Mouse (Mus musculus) limb, embryonic 13.5 days (tissue): ENCODE measurements around the gene Tcfl5. TPM values are rescaled to one million over a fixed set of nuclear protein-coding genes. Genes with fewer than 3 reads are reported as not detected.
A peak's percentile ranks its signal among the peaks of the same experiment; 100 is the strongest.

Experiments
- ATAC-seq: fragments of 200-750 bp; cut with Nextera tagmentation; 2 replicates; pipeline ENCODE4 v1.8.0; 2017; ENCODE audit warnings: low read depth, moderate number of reproducible peaks, moderate TSS enrichment; ENCODE audit not compliant: low FRiP score
- H3K27ac ChIP-seq: fragments of 300-500 bp; sonication (generic); 2 replicates; pipeline ENCODE4 v1.5.1; 2015; ENCODE audit warnings: inconsistent platforms, mild to moderate bottlenecking, moderate library complexity
- H3K27me3 ChIP-seq: fragments of 300-500 bp; sonication (generic); 2 replicates; pipeline ENCODE4 v1.6.1; 2015; ENCODE audit warnings: mild to moderate bottlenecking, inconsistent platforms
- H3K36me3 ChIP-seq: fragments of 300-500 bp; sonication (generic); 2 replicates; pipeline ENCODE4 v1.6.1; 2015; ENCODE audit warnings: inconsistent platforms, mild to moderate bottlenecking, moderate library complexity
- H3K4me1 ChIP-seq: fragments of 300-500 bp; sonication (generic); 2 replicates; pipeline ENCODE4 v1.6.1; 2015; ENCODE audit warnings: inconsistent platforms
- H3K4me2 ChIP-seq: fragments of 300-500 bp; sonication (generic); replicated peaks from 2 replicates; pipeline ENCODE4 v1.6.1; 2015; ENCODE audit warnings: inconsistent platforms, mild to moderate bottlenecking, moderate library complexity
- H3K4me3 ChIP-seq: fragments of 300-500 bp; sonication (generic); 2 replicates; pipeline ENCODE4 v1.5.1; 2015; ENCODE audit warnings: moderate library complexity, mild to moderate bottlenecking, inconsistent platforms
- H3K9ac ChIP-seq: fragments of 300-500 bp; sonication (generic); 2 replicates; pipeline ENCODE4 v1.6.1; 2015; ENCODE audit warnings: mild to moderate bottlenecking, inconsistent platforms
- H3K9me3 ChIP-seq: fragments of 300-500 bp; sonication (generic); 2 replicates; pipeline ENCODE4 v1.6.1; 2016; ENCODE audit warnings: inconsistent platforms
- WGBS: fragments of 180-500 bp; shearing (Covaris S2); methylation state at CpG from one replicate; pipeline ENCODE4 v1.1.7; 2015; 5-methylcytosine and 5-hydroxymethylcytosine counted together
- polyA plus RNA-seq: library from polyadenylated mRNA; unstranded; fragments of >200 nt; fragmentation: Nextera tagmentation; extraction: Ambion mirVana; gene quantifications from 2 replicates; pipeline ENCODE4 v1.2.1, GENCODE M21; 2015

Tcfl5 gene
- 0.55 and 0.59 TPM in 2 replicates for polyA plus RNA-seq

DNA sequence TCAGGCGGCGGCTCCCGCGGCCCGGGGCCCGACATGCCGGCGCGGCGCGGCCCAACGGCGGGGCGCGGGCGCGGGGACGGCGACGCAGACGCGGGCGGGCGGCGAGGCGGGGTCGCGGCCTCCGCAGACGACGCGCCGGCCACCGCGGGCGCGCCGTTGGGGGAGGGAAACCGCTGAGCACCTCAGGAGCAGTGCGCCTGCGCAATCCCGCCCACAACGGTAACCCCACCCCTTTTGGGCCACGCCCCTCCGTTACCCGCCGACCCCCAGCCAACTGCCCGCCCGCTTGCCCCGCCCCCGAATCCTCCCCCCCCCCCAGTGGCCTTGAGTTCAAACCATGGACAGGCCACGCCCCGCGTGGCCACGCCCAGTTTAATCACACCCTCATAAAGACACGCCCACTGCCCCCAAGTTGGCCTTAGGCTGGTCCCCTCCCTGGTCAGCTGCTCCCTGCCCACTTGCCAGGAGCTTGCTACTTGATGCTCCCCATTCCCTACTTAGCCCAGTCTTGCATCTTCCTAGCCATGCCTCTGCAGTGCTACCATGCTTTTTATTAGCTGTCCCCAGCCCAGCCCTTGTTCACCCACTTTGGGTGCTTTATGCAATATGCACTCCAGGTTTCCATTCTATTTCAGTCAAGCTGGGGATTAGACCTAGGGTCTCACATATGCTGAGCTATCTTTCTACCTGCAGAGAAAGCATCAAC is at the start of gene Tcfl5:
Gene Tcfl5 (minus strand): TSS at position 154 of the 706 bp plus-strand sequence.
- Histone ChIP-seq H3K27me3 (peaks cover 77% of the 10 kb centered on the region), H3K4me2 (peak within 1 kb of the TSS; percentile 61), H3K36me3 (no peaks in the 10 kb centered on the region), H3K27ac (no peak within 1 kb of the TSS), H3K9ac (peak within 1 kb of the TSS; percentile 31; the same call in 1 of the 2 replicates), H3K4me1 (0 out of 2 replicates have a peak, but pooled peaks cover 3% of the 10 kb centered on the region), H3K4me3 (peak within 1 kb of the TSS; percentile 47), H3K9me3 (peaks cover 20% of the 10 kb centered on the region)
- no peak for ATAC-seq
- WGBS: 5% methylated on average over 45 of the region's 56 CpGs

- peaks cover 61% of the 10 kb centered on the region for H3K36me3 ChIP-seq
- no peaks in the 10 kb centered on the region for H3K27me3 ChIP-seq
- H3K4me1 ChIP-seq: 0 out of 2 replicates have a peak, but pooled peaks cover 4% of the 10 kb centered on the region
- no peak for ATAC-seq
- 91% methylated on average over 5 of the region's 5 CpGs for WGBS
- no peak overlapping the region for H3K9ac ChIP-seq
- H3K27ac ChIP-seq: no peak overlapping the region
- H3K9me3 ChIP-seq: no peaks in the 10 kb centered on the region
- H3K4me2 ChIP-seq: no peak overlapping the region
- no peak overlapping the region for H3K4me3 ChIP-seq
These were observed 47.3 kb upstream of the Tcfl5 start for GRCm38 (mm10) chr2:180689841-180690240.

DNA sequence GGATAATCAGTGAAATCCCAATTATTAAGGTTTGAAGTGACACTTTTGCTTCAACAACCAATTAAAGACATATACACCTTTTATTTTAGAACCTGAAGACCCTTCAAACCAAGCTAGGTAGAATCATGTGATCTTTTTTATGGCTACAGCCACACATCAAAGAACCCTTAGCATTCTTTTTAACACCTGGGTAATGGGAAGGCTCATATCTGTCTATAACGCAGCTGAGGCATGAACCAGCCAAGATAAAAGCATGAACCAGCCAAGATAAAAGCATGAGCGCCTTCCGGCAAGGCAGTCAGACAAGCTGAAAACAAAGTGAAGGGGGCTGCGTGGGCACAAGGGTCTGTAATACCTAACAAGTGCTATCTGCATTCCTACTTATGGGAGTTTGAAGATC is 41.5 kb upstream of the Tcfl5 start:
- Histone ChIP-seq H3K4me2 (no peak overlapping the region), H3K4me1 (no peaks in the 10 kb centered on the region), H3K9me3 (no peaks in the 10 kb centered on the region), H3K27ac (no peak overlapping the region), H3K27me3 (no peaks in the 10 kb centered on the region), H3K4me3 (no peak overlapping the region), H3K9ac (no peak overlapping the region), H3K36me3 (peaks cover 95% of the 10 kb centered on the region)
- no peak for ATAC-seq
- WGBS: 90% methylated on average over 4 of the region's 4 CpGs

GRCm38 (mm10) chr2:180683524-180683923 is 41.0 kb upstream of the Tcfl5 start:
- H3K4me3 ChIP-seq: no peak overlapping the region
- no peaks in the 10 kb centered on the region for H3K4me1 ChIP-seq
- H3K9me3 ChIP-seq: no peaks in the 10 kb centered on the region
- no peaks in the 10 kb centered on the region for H3K27me3 ChIP-seq
- H3K27ac ChIP-seq: no peak overlapping the region
- 87% methylated on average over 2 of the region's 2 CpGs for WGBS
- H3K4me2 ChIP-seq: no peak overlapping the region
- peaks cover 90% of the 10 kb centered on the region for H3K36me3 ChIP-seq
- H3K9ac ChIP-seq: no peak overlapping the region
- ATAC-seq: no peak

GRCm38 (mm10) chr2:180681225-180681624 is 38.7 kb upstream of the Tcfl5 start:
- no peaks in the 10 kb centered on the region for H3K4me1 ChIP-seq
- H3K4me2 ChIP-seq: no peak overlapping the region
- no peak for ATAC-seq
- no peak overlapping the region for H3K4me3 ChIP-seq
- H3K9ac ChIP-seq: no peak overlapping the region
- no peaks in the 10 kb centered on the region for H3K27me3 ChIP-seq
- 71% methylated on average over 2 of the region's 2 CpGs for WGBS
- H3K27ac ChIP-seq: no peak overlapping the region
- no peaks in the 10 kb centered on the region for H3K9me3 ChIP-seq
- H3K36me3 ChIP-seq: peaks cover 67% of the 10 kb centered on the region

GRCm38 (mm10) chr2:180678609-180679140 is 36.2 kb upstream of the Tcfl5 start:
- WGBS: 25% methylated on average over 4 of the region's 4 CpGs
- H3K4me3 ChIP-seq: no peak overlapping the region
- no peaks in the 10 kb centered on the region for H3K9me3 ChIP-seq
- H3K27me3 ChIP-seq: no peaks in the 10 kb centered on the region
- no peaks in the 10 kb centered on the region for H3K4me1 ChIP-seq
- no peak overlapping the region for H3K4me2 ChIP-seq
- H3K27ac ChIP-seq: no peak overlapping the region
- ATAC-seq: peak; percentile 52; the same call in 1 of the 2 replicates
- H3K9ac ChIP-seq: no peak overlapping the region
- H3K36me3 ChIP-seq: peaks cover 57% of the 10 kb centered on the region

DNA sequence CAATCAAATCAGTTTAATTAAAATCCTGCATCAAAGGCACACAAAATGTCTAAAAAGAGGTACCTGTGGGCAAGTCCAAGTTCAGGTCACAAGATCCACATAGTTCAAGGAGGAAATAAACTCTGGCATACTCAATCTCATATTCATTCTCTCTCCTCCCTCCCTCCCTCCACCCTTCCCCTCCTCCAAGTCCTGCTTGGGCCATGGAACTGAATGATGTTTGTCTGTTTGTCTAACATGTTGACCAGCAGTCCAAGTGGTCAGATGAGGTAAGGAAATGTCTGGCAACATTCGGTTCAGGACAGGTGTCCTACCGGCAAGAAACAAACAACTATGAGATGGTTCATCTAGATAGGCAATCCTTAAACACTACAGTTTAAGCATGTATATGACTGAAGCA is 34.2 kb upstream of the Tcfl5 start:
- H3K36me3 ChIP-seq: peaks cover 57% of the 10 kb centered on the region
- 95% methylated on average over 2 of the region's 2 CpGs for WGBS
- H3K27ac ChIP-seq: no peak overlapping the region
- ATAC-seq: no peak
- no peak overlapping the region for H3K9ac ChIP-seq
- H3K4me1 ChIP-seq: no peaks in the 10 kb centered on the region
- H3K27me3 ChIP-seq: no peaks in the 10 kb centered on the region
- H3K4me2 ChIP-seq: no peak overlapping the region
- no peak overlapping the region for H3K4me3 ChIP-seq
- H3K9me3 ChIP-seq: no peaks in the 10 kb centered on the region

GRCm38 (mm10) chr2:180662008-180662407 is 19.5 kb upstream of the Tcfl5 start:
- H3K27ac ChIP-seq: no peak overlapping the region
- H3K9ac ChIP-seq: no peak overlapping the region
- H3K36me3 ChIP-seq: peaks cover 44% of the 10 kb centered on the region
- H3K4me1 ChIP-seq: peaks cover 10% of the 10 kb centered on the region; the same call in 1 of the 2 replicates
- H3K27me3 ChIP-seq: no peaks in the 10 kb centered on the region; the same call in 1 of the 2 replicates
- H3K4me2 ChIP-seq: no peak overlapping the region
- no peak overlapping the region for H3K4me3 ChIP-seq
- H3K9me3 ChIP-seq: no peaks in the 10 kb centered on the region
- no peak for ATAC-seq
- 83% methylated on average over 4 of the region's 4 CpGs for WGBS

DNA sequence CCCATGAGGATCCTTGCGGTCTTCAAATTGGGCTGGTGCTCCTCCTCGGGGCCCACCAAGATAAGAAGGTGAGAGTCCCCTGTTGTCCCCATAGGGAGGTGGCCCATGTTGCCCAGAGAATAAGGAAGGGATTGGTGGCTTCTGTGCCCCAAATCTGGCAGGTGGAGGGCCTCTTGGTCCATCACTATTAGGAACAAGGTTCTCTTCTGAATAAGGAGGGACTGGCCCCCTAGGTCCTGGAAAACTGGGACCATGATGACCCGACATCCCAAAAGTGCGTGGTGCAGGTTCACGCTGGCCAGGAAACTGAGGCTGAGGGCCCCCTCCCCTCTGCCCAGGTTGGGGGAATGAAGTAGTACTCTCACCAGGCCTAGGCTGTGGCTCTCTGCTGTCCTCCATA is 18.0 kb upstream of the Tcfl5 start:
- no peaks in the 10 kb centered on the region for H3K9me3 ChIP-seq
- ATAC-seq: no peak

GRCm38 (mm10) chr2:180659353-180660150 is 17.0 kb upstream of the Tcfl5 start:
- no peaks in the 10 kb centered on the region; the same call in 1 of the 2 replicates for H3K27me3 ChIP-seq
- peak overlapping the region; percentile 18; the same call in 1 of the 2 replicates for H3K4me3 ChIP-seq
- peaks cover 10% of the 10 kb centered on the region; the same call in 1 of the 2 replicates for H3K4me1 ChIP-seq
- peaks cover 19% of the 10 kb centered on the region for H3K36me3 ChIP-seq
- no peaks in the 10 kb centered on the region for H3K9me3 ChIP-seq
- H3K4me2 ChIP-seq: peak overlapping the region; percentile 54
- WGBS: 30% methylated on average over 42 of the region's 42 CpGs
- H3K9ac ChIP-seq: peak overlapping the region; percentile 55
- H3K27ac ChIP-seq: no peak overlapping the region
- no peak for ATAC-seq

More for the DNA sequence above, 18.0 kb upstream of the Tcfl5 start:
- Histone ChIP-seq H3K4me1 (peaks cover 10% of the 10 kb centered on the region; the same call in 1 of the 2 replicates), H3K27me3 (no peaks in the 10 kb centered on the region; the same call in 1 of the 2 replicates), H3K36me3 (peaks cover 29% of the 10 kb centered on the region), H3K4me2 (no peak overlapping the region), H3K4me3 (no peak overlapping the region), H3K9ac (no peak overlapping the region), H3K27ac (no peak overlapping the region)
- WGBS: 94% methylated on average over 5 of the region's 5 CpGs

- no peak overlapping the region for H3K4me3 ChIP-seq
- H3K4me1 ChIP-seq: peaks cover 10% of the 10 kb centered on the region; the same call in 1 of the 2 replicates
- no peak overlapping the region for H3K9ac ChIP-seq
- H3K4me2 ChIP-seq: no peak overlapping the region
- H3K36me3 ChIP-seq: peaks cover 19% of the 10 kb centered on the region
- H3K27ac ChIP-seq: no peak overlapping the region
- no peaks in the 10 kb centered on the region; the same call in 1 of the 2 replicates for H3K27me3 ChIP-seq
- WGBS: 92% methylated on average over 5 of the region's 5 CpGs
- H3K9me3 ChIP-seq: no peaks in the 10 kb centered on the region
- no peak for ATAC-seq
These were observed 15.9 kb upstream of the Tcfl5 start for GRCm38 (mm10) chr2:180658381-180658780.
